Mouse (Mus musculus): ENCODE data around the gene Cd96. TPM values are rescaled to one million over a fixed set of nuclear protein-coding genes. Genes with fewer than 3 reads are reported as not detected.
"Not testable (repeated sequence)": the region's sequence is repeated elsewhere in the genome, so short reads cannot be mapped to it uniquely, and the experiment has no call there.

The Cd96 gene
- total RNA-seq (2014; rRNA removed; ENCODE audit: low replicate concordance): 0.08 TPM in 1 of 2 replicates, not detected in the other
- polyA plus RNA-seq (2015; fragmentation: Nextera tagmentation; extraction: Ambion mirVana): not detected in 2 replicates

- Histone ChIP-seq H3K36me3 (replicated peaks; ENCODE audit: control insufficient read depth, insufficient read depth, low read length) (no peaks in the 10 kb centered on the region), H3K9ac (replicated peaks; ENCODE audit: low read depth, low read length) (no peak within 1 kb of the TSS), H3K4me1 (ENCODE audit: control insufficient read depth, insufficient read depth) (no peaks in the 10 kb centered on the region), H3K4me2 (ENCODE audit: low read depth, low read length) (no peak within 1 kb of the TSS; the same call in 1 of the 2 replicates), H3K27ac (ENCODE audit: low read depth) (no peak within 1 kb of the TSS), H3K9me3 (replicated peaks; ENCODE audit: control insufficient read depth, low read length) (no peaks in the 10 kb centered on the region), H3K4me3 (ENCODE audit: low read depth, low read length) (peak within 1 kb of the TSS; percentile 9; the same call in 1 of the 2 replicates), H3K27me3 (ENCODE audit: control insufficient read depth, insufficient read depth, low read length) (no peaks in the 10 kb centered on the region)
- WGBS: 69% methylated on average over 10 of the region's 10 CpGs
- DNase-seq (ENCODE audit: low spot score) (no peak), ATAC-seq (ENCODE audit: insufficient read depth, low read depth) (no peak)
- TF ChIP-seq CTCF (IDR thresholded peaks at IDR 0.05; ENCODE audit: low read depth) (no peak), EP300 (IDR thresholded peaks at IDR 0.05; ENCODE audit: low read depth) (no peak)
These were observed at the start of gene Cd96 for GRCm38 (mm10) chr16:46120020-46120419. Cd96 (minus strand) TSS chr16:46120251.

- H3K4me1 ChIP-seq (ENCODE audit: control insufficient read depth, insufficient read depth): 0 out of 2 replicates have a peak, but pooled peaks cover 14% of the 10 kb centered on the region
- DNase-seq (ENCODE audit: low spot score) (no peak), ATAC-seq (ENCODE audit: insufficient read depth, low read depth) (no peak)
- WGBS: 56% methylated on average over 3 of the region's 3 CpGs
- H3K9me3 ChIP-seq (replicated peaks; ENCODE audit: control insufficient read depth, low read length): no peaks in the 10 kb centered on the region; the same call in 1 of the 2 replicates
- no peak overlapping the region for H3K4me3 ChIP-seq (ENCODE audit: low read depth, low read length)
- H3K27ac ChIP-seq (ENCODE audit: low read depth): no peak overlapping the region
- H3K27me3 ChIP-seq (ENCODE audit: control insufficient read depth, insufficient read depth, low read length): no peaks in the 10 kb centered on the region
- TF ChIP-seq EP300 (IDR thresholded peaks at IDR 0.05; ENCODE audit: low read depth) (no peak), CTCF (IDR thresholded peaks at IDR 0.05; ENCODE audit: low read depth) (no peak)
- no peaks in the 10 kb centered on the region for H3K36me3 ChIP-seq (replicated peaks; ENCODE audit: control insufficient read depth, insufficient read depth, low read length)
- no peak overlapping the region for H3K4me2 ChIP-seq (ENCODE audit: low read depth, low read length)
- H3K9ac ChIP-seq (replicated peaks; ENCODE audit: low read depth, low read length): no peak overlapping the region
These were observed 46.9 kb upstream of the Cd96 start for GRCm38 (mm10) chr16:46166971-46167370.

- Histone ChIP-seq H3K9me3 (replicated peaks; ENCODE audit: control insufficient read depth, low read length) (no peaks in the 10 kb centered on the region), H3K4me2 (ENCODE audit: low read depth, low read length) (no peak overlapping the region), H3K4me1 (ENCODE audit: control insufficient read depth, insufficient read depth) (0 out of 2 replicates have a peak, but pooled peaks cover 14% of the 10 kb centered on the region), H3K9ac (replicated peaks; ENCODE audit: low read depth, low read length) (no peak overlapping the region), H3K4me3 (ENCODE audit: low read depth, low read length) (no peak overlapping the region), H3K27me3 (ENCODE audit: control insufficient read depth, insufficient read depth, low read length) (no peaks in the 10 kb centered on the region), H3K27ac (ENCODE audit: low read depth) (0 out of 2 replicates have a peak overlapping the region, but pooled peaks have one; percentile 1), H3K36me3 (replicated peaks; ENCODE audit: control insufficient read depth, insufficient read depth, low read length) (no peaks in the 10 kb centered on the region)
- WGBS: 45% methylated on average over 4 of the region's 4 CpGs
- TF ChIP-seq CTCF (IDR thresholded peaks at IDR 0.05; ENCODE audit: low read depth): no peak
- no peak for TF ChIP-seq EP300 (IDR thresholded peaks at IDR 0.05; ENCODE audit: low read depth)
- DNase-seq (ENCODE audit: low spot score) (peak; percentile 32), ATAC-seq (ENCODE audit: insufficient read depth, low read depth) (0 out of 2 replicates have a peak, but pooled peaks have one; percentile 11)
These were observed 45.3 kb upstream of the Cd96 start for GRCm38 (mm10) chr16:46165305-46165704.

GRCm38 (mm10) chr16:46154832-46155231 lies 34.8 kb upstream of the Cd96 start, which contains the start of gene Gm4737:
Gm4737 (minus strand) TSS chr16:46155077.
- H3K4me1 ChIP-seq (ENCODE audit: control insufficient read depth, insufficient read depth); ATAC-seq (ENCODE audit: insufficient read depth, low read depth); H3K4me3 ChIP-seq (ENCODE audit: low read depth, low read length); H3K4me2 ChIP-seq (ENCODE audit: low read depth, low read length); H3K27ac ChIP-seq (ENCODE audit: low read depth); H3K36me3 ChIP-seq (replicated peaks; ENCODE audit: control insufficient read depth, insufficient read depth, low read length); H3K27me3 ChIP-seq (ENCODE audit: control insufficient read depth, insufficient read depth, low read length); H3K9me3 ChIP-seq (replicated peaks; ENCODE audit: control insufficient read depth, low read length); DNase-seq (ENCODE audit: low spot score); H3K9ac ChIP-seq (replicated peaks; ENCODE audit: low read depth, low read length): not testable (repeated sequence)
- 98% methylated on average over 9 of the region's 16 CpGs for WGBS

GRCm38 (mm10) chr16:46151141-46151540 lies 31.1 kb upstream of the Cd96 start:
- H3K4me1 ChIP-seq (ENCODE audit: control insufficient read depth, insufficient read depth): no peaks in the 10 kb centered on the region
- TF ChIP-seq EP300 (IDR thresholded peaks at IDR 0.05; ENCODE audit: low read depth): no peak
- peak; percentile 41 for TF ChIP-seq CTCF (IDR thresholded peaks at IDR 0.05; ENCODE audit: low read depth)
- no peak overlapping the region for H3K9ac ChIP-seq (replicated peaks; ENCODE audit: low read depth, low read length)
- DNase-seq (ENCODE audit: low spot score) (no peak), ATAC-seq (ENCODE audit: insufficient read depth, low read depth) (no peak)
- no peak overlapping the region for H3K4me3 ChIP-seq (ENCODE audit: low read depth, low read length)
- no peaks in the 10 kb centered on the region for H3K27me3 ChIP-seq (ENCODE audit: control insufficient read depth, insufficient read depth, low read length)
- H3K4me2 ChIP-seq (ENCODE audit: low read depth, low read length): no peak overlapping the region
- no peak overlapping the region for H3K27ac ChIP-seq (ENCODE audit: low read depth)
- no peaks in the 10 kb centered on the region for H3K9me3 ChIP-seq (replicated peaks; ENCODE audit: control insufficient read depth, low read length)
- no peaks in the 10 kb centered on the region for H3K36me3 ChIP-seq (replicated peaks; ENCODE audit: control insufficient read depth, insufficient read depth, low read length)
